In genomic region chr4:103802439-103802838, GRCm38 (mm10) we compare ENCODE assay signal across 24 mouse cellular contexts.
"Had no signal": no experiment of that assay in that cellular context is flagged by ENCODE, and none has a peak within 500 bp of the region (broad histone marks: within the 10 kb centered on the region; RNA-seq: fewer than 3 reads in every experiment).

No protein-coding gene starts in this region.

- DNase-seq: gastrocnemius, postnatal 14 days; gastrocnemius, postnatal 36 days; heart, adult 11 months; heart, adult 2 months; heart, postnatal 14 days; heart, postnatal 36 days; kidney, adult 11 months; kidney, adult 8-10 months; kidney, postnatal 10 days; kidney, postnatal 25 days; kidney, postnatal 4 days; layer of hippocampus, adult 9-11 months; liver; liver, embryonic 13.5 days had no signal

- ATAC-seq: hindbrain, postnatal 0 days; intestine, embryonic 16.5 days had no signal

- H3K27me3 ChIP-seq: heart, embryonic 13.5 days; heart, embryonic 15.5 days; hindbrain, embryonic 13.5 days; hindbrain, embryonic 15.5 days; liver, embryonic 13.5 days; liver, embryonic 15.5 days had no signal

- H3K27ac ChIP-seq: heart, adult 2 months; heart, embryonic 13.5 days; heart, embryonic 15.5 days; hindbrain, embryonic 13.5 days; hindbrain, embryonic 15.5 days; hindbrain, postnatal 0 days; liver, embryonic 13.5 days; liver, embryonic 15.5 days had no signal

- H3K36me3 ChIP-seq: heart, embryonic 13.5 days; heart, embryonic 15.5 days; hindbrain, embryonic 13.5 days; hindbrain, embryonic 15.5 days; liver, embryonic 13.5 days; liver, embryonic 15.5 days had no signal

- H3K4me3 ChIP-seq: heart, adult 2 months; heart, embryonic 13.5 days; heart, embryonic 15.5 days; hindbrain, embryonic 13.5 days; hindbrain, embryonic 15.5 days; left cerebral cortex, adult 2 months; liver, embryonic 13.5 days; liver, embryonic 15.5 days had no signal

- H3K9ac ChIP-seq: heart, embryonic 13.5 days; heart, embryonic 15.5 days; hindbrain, embryonic 13.5 days; hindbrain, embryonic 15.5 days; liver, embryonic 13.5 days; liver, embryonic 15.5 days had no signal

- H3K9me3 ChIP-seq: heart, embryonic 13.5 days; heart, embryonic 15.5 days; hindbrain, embryonic 13.5 days; hindbrain, embryonic 15.5 days; liver, embryonic 13.5 days; liver, embryonic 15.5 days had no signal

- H3K4me2 ChIP-seq: heart, embryonic 11.5 days; heart, embryonic 13.5 days; heart, embryonic 15.5 days; hindbrain, embryonic 13.5 days; hindbrain, embryonic 15.5 days; liver, embryonic 11.5 days; liver, embryonic 13.5 days; liver, embryonic 15.5 days had no signal

- H3K4me1 ChIP-seq: heart, embryonic 13.5 days; heart, embryonic 15.5 days; hindbrain, embryonic 15.5 days; liver, embryonic 13.5 days; liver, embryonic 15.5 days had no signal
